Mouse (Mus musculus) G1E-ER4 (cell line): Measurements from ENCODE around the gene Galr3. TPM values are rescaled to one million over a fixed set of nuclear protein-coding genes. Genes with fewer than 3 reads are reported as not detected.

ENCODE experiments used
- GATA1 ChIP-seq: IDR thresholded peaks from one replicate; pipeline ENCODE4 v1.8.0; 2012; ENCODE audit warnings: low read length, inconsistent platforms
- polyA plus RNA-seq: library from polyadenylated mRNA; stranded (reverse); fragments of >175 nt; gene quantifications from 2 replicates; pipeline ENCODE4 v1.2.3, GENCODE M21; 2012

Gene Galr3
- polyA plus RNA-seq, 1 experiment = not detected

GRCm38 (mm10) chr15:79040501-79041416, 926 bp upstream of the Galr3 start:
- TF ChIP-seq GATA1 = no peak

GRCm38 (mm10) chr15:79042721-79043491, 1.2 kb downstream of the Galr3 start:
- TF ChIP-seq GATA1 = no peak

GRCm38 (mm10) chr15:79044837-79045236, 3.2 kb downstream of the Galr3 start:
- no peak for TF ChIP-seq GATA1

GRCm38 (mm10) chr15:79048186-79048585, 6.5 kb downstream of the Galr3 start:
- no peak for TF ChIP-seq GATA1

- no peak for TF ChIP-seq GATA1
These were observed 8.6 kb downstream of the Galr3 start for GRCm38 (mm10) chr15:79050160-79050845.

GRCm38 (mm10) chr15:79050964-79051363, 9.3 kb downstream of the Galr3 start:
- TF ChIP-seq GATA1 = no peak

GRCm38 (mm10) chr15:79051461-79052360, 10.0 kb downstream of the Galr3 start:
- TF ChIP-seq GATA1 = no peak

GRCm38 (mm10) chr15:79052366-79052765, 10.7 kb downstream of the Galr3 start:
- TF ChIP-seq GATA1 = no peak

GRCm38 (mm10) chr15:79056601-79057000, 14.9 kb downstream of the Galr3 start:
- no peak for TF ChIP-seq GATA1

GRCm38 (mm10) chr15:79057850-79058249, 16.2 kb downstream of the Galr3 start:
- TF ChIP-seq GATA1 = no peak

GRCm38 (mm10) chr15:79060887-79061565, 19.3 kb downstream of the Galr3 start:
- no peak for TF ChIP-seq GATA1

- TF ChIP-seq GATA1 = no peak
These were observed 20.9 kb downstream of the Galr3 start, which contains the start of gene Ankrd54 for GRCm38 (mm10) chr15:79062376-79063159. Gene Ankrd54, minus strand, starts transcription at chr15:79062893.

- no peak for TF ChIP-seq GATA1
These were observed 21.6 kb downstream of the Galr3 start for GRCm38 (mm10) chr15:79063160-79063740.
